Mouse (Mus musculus) activated CD4-positive, CD25-positive, alpha-beta regulatory T cell, adult 4 months (primary cell): Measurements from ENCODE around the gene Slitrk6. TPM values are rescaled to one million over a fixed set of nuclear protein-coding genes. Genes with fewer than 3 reads are reported as not detected.

Experiments used
- ATAC-seq: one replicate; pipeline ENCODE4 v1.8.0; 2017
- polyA plus RNA-seq, 2 experiments: library from polyadenylated mRNA; unstranded; fragments of 100-300 nt; shearing (Covaris generic); gene quantifications; one replicate each; pipeline ENCODE4 v1.2.1; 2017

Slitrk6 gene
- not detected for polyA plus RNA-seq

GRCm38 (mm10) chr14:110754484-110755307 lies at the start of gene Slitrk6:
Gene Slitrk6 (minus strand): TSS chr14:110755149.
- no peak for ATAC-seq

- ATAC-seq: no peak
These were observed 22.6 kb upstream of the Slitrk6 start for GRCm38 (mm10) chr14:110777546-110777945.

GRCm38 (mm10) chr14:110770694-110771093 lies 15.7 kb upstream of the Slitrk6 start:
- ATAC-seq: no peak

- no peak for ATAC-seq
These were observed 7.8 kb upstream of the Slitrk6 start for GRCm38 (mm10) chr14:110762588-110763220.

- no peak for ATAC-seq
These were observed 6.0 kb upstream of the Slitrk6 start for GRCm38 (mm10) chr14:110760909-110761308.

GRCm38 (mm10) chr14:110755308-110755650 lies 330 bp upstream of the Slitrk6 start:
- no peak for ATAC-seq

- ATAC-seq: no peak
These were observed 15.1 kb downstream of the Slitrk6 start for GRCm38 (mm10) chr14:110739861-110740260.

GRCm38 (mm10) chr14:110739368-110739767 lies 15.6 kb downstream of the Slitrk6 start:
- ATAC-seq: no peak

GRCm38 (mm10) chr14:110728344-110728910 lies 26.5 kb downstream of the Slitrk6 start:
- no peak for ATAC-seq

GRCm38 (mm10) chr14:110724026-110724576 lies 30.8 kb downstream of the Slitrk6 start:
- ATAC-seq: no peak
